Mouse (Mus musculus) heart, embryonic 14.5 days (tissue): ENCODE measurements around the gene Kmt2c. TPM values are rescaled to one million over a fixed set of nuclear protein-coding genes. Genes with fewer than 3 reads are reported as not detected.
"Not testable (repeated sequence)": the region's sequence is repeated elsewhere in the genome, so short reads cannot be mapped to it uniquely, and the experiment has no call there.

ENCODE experiments used
- ATAC-seq: fragments of 200-750 bp; cut with Nextera tagmentation; 2 replicates; pipeline ENCODE4 v1.8.0; 2017; ENCODE audit warnings: low read depth, moderate TSS enrichment; ENCODE audit not compliant: insufficient number of reproducible peaks, insufficient read depth, low FRiP score
- H3K27ac ChIP-seq, 2 experiments: fragments of 200-500 bp in 1 of 2; fragments of 300-500 bp in 1 of 2; sonication (generic) in 1 of 2; replicated peaks in 1 of 2; 2 replicates each; pipeline ENCODE4 v1.5.1; 2012 to 2014; ENCODE audit warnings: low read depth in 2 of 2, low read length in 2 of 2, control low read depth in 1 of 2, mild to moderate bottlenecking in 1 of 2, mixed read lengths in 1 of 2; ENCODE audit not compliant: control insufficient read depth in 1 of 2, insufficient read depth in 1 of 2
- H3K27me3 ChIP-seq: fragments of 300-500 bp; sonication (generic); 2 replicates; pipeline ENCODE4 v1.6.1; 2014; ENCODE audit warnings: mild to moderate bottlenecking, low read length, control low read depth; ENCODE audit not compliant: control insufficient read depth, insufficient read depth
- H3K36me3 ChIP-seq: fragments of 300-500 bp; sonication (generic); 2 replicates; pipeline ENCODE4 v1.6.1; 2014; ENCODE audit warnings: mild to moderate bottlenecking, control low read depth, low read length, mixed read lengths; ENCODE audit not compliant: control insufficient read depth, insufficient read depth
- H3K4me1 ChIP-seq, 2 experiments: fragments of 200-500 bp in 1 of 2; fragments of 300-500 bp in 1 of 2; sonication (generic) in 1 of 2; 2 replicates each; pipeline ENCODE4 v1.6.1; 2012 to 2014; ENCODE audit warnings: low read length in 2 of 2, control low read depth in 1 of 2, mixed read lengths in 1 of 2; ENCODE audit not compliant: control insufficient read depth in 2 of 2, insufficient read depth in 2 of 2
- H3K4me2 ChIP-seq: fragments of 300-500 bp; sonication (generic); 2 replicates; pipeline ENCODE4 v1.6.1; 2014; ENCODE audit warnings: mild to moderate bottlenecking, low read length
- H3K4me3 ChIP-seq, 2 experiments: fragments of 200-500 bp in 1 of 2; fragments of 300-500 bp in 1 of 2; sonication (generic) in 1 of 2; 2 replicates each; pipeline ENCODE4 v1.5.1; 2012 to 2014; ENCODE audit warnings: low read length in 2 of 2, mild to moderate bottlenecking in 2 of 2, control low read depth in 1 of 2, low read depth in 1 of 2, moderate library complexity in 1 of 2; ENCODE audit not compliant: control insufficient read depth in 1 of 2, insufficient read depth in 1 of 2
- H3K9ac ChIP-seq: fragments of 300-500 bp; sonication (generic); 2 replicates; pipeline ENCODE4 v1.6.1; 2014; ENCODE audit warnings: mild to moderate bottlenecking, low read length
- H3K9me3 ChIP-seq: fragments of 300-500 bp; sonication (generic); 2 replicates; pipeline ENCODE4 v1.6.1; 2016; ENCODE audit warnings: low read length, control low read depth; ENCODE audit not compliant: control insufficient read depth
- WGBS: fragments of 180-500 bp; shearing (Covaris S2); extraction: QIAGEN DNeasy Blood & Tissue Kit; methylation state at CpG from one replicate; pipeline ENCODE4 v1.1.7; 2014; 5-methylcytosine and 5-hydroxymethylcytosine counted together
- polyA plus RNA-seq: library from polyadenylated mRNA; unstranded; fragments of >200 nt; fragmentation: Nextera tagmentation; extraction: Ambion mirVana; gene quantifications from 2 replicates; pipeline ENCODE4 v1.2.1, GENCODE M21; 2014

The Kmt2c gene
- polyA plus RNA-seq, 1 experiment from 2014 or later = 14.0 TPM

DNA sequence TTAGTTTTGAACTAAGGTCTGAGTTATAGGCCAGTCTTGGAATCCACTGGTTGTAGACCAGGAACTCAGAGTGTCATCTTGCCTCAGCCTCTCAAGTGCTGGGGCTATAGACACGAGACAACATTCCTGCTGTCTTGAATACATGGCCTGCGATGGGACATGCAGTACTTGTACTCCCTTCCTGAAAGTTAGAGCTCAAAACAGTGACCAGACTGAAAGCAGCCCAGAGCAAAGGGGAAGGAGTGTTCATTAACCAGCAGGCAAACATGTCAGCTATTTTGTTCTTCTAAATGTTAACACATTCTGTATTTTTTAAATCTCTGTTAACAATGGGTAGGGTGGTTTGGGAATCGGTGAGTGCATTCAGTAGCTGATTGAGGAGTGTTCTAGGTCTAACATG, 251.5 kb downstream of the Kmt2c start:
- Histone ChIP-seq H3K9me3 (no peaks in the 10 kb centered on the region), H3K4me2 (no peak overlapping the region), H3K27ac (no peak overlapping the region), H3K36me3 (peaks cover 45% of the 10 kb centered on the region), H3K27me3 (no peaks in the 10 kb centered on the region), H3K9ac (no peak overlapping the region), H3K4me1 (no peaks in the 10 kb centered on the region), H3K4me3 (no peak overlapping the region)
- ATAC-seq = no peak
- WGBS = 70% methylated on average over 3 of the region's 3 CpGs

- Histone ChIP-seq H3K9me3 (no peaks in the 10 kb centered on the region), H3K9ac (no peak overlapping the region), H3K36me3 (peaks cover 44% of the 10 kb centered on the region), H3K27ac (no peak overlapping the region), H3K4me1 (no peaks in the 10 kb centered on the region), H3K4me3 (no peak overlapping the region), H3K4me2 (no peak overlapping the region), H3K27me3 (no peaks in the 10 kb centered on the region)
- ATAC-seq = no peak
- 77% methylated on average over 1 of the region's 1 CpGs for WGBS
These were observed 252.1 kb downstream of the Kmt2c start for GRCm38 (mm10) chr5:25246473-25246865.

DNA sequence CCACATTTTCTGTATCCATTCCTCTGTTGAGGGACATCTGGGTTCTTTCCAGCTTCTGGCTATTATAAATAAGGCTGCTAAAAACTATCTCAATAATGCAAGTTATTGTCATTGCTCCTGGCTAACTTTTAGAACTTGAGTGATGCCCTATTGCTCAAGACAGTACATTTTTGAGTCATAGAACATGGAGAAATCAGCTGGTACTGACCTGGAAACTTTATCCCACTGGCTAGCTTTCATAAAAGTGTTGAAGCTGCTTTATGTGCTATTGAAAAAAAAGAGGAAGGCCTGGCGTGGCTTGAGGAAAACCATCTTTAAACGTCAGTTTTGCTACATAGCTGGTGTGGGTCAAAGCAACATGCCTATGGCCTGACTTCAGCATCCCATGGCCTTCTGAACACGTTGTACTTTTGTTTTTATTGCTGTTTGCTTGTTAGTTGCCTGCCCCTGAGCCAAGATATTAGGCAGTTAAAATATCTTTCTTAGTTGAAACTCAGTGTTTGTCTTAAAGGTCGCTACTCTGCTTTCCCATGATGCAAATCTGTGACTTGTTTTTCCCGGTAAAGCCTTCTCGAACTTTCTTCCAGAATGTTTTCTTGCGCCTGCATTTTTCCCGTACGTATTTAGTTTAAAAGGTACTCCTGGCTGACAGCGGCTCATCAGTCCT, 252.6 kb downstream of the Kmt2c start:
- H3K36me3 ChIP-seq = peaks cover 42% of the 10 kb centered on the region
- no peak overlapping the region for H3K27ac ChIP-seq
- no peaks in the 10 kb centered on the region for H3K9me3 ChIP-seq
- no peaks in the 10 kb centered on the region for H3K4me1 ChIP-seq
- no peak overlapping the region for H3K9ac ChIP-seq
- H3K27me3 ChIP-seq = no peaks in the 10 kb centered on the region
- WGBS = 89% methylated on average over 10 of the region's 10 CpGs
- ATAC-seq = no peak
- H3K4me3 ChIP-seq = no peak overlapping the region
- no peak overlapping the region for H3K4me2 ChIP-seq

DNA sequence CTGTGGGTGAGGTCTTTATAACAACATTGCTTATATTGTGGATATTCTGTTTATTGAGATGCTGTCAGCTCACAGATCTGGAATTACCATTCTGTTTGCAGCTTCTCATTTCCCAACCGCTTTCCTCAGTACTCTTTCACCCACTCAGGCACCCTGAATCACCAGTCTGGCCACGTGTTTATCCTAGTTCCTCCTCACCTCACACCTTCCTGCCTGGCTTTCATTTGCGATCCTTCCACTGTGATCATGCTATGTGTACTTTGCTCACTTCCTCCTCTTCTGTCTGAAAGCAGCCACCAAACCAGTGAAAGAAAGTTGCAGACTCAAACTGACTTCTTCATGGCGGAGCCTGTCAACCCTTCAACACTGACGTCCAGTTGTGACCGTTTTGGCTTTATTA, 255.5 kb downstream of the Kmt2c start:
- H3K27ac ChIP-seq = no peak overlapping the region
- WGBS = 86% methylated on average over 6 of the region's 6 CpGs
- H3K4me2 ChIP-seq = no peak overlapping the region
- H3K4me1 ChIP-seq = no peaks in the 10 kb centered on the region
- ATAC-seq = no peak
- no peaks in the 10 kb centered on the region for H3K9me3 ChIP-seq
- no peak overlapping the region for H3K9ac ChIP-seq
- H3K36me3 ChIP-seq = peaks cover 23% of the 10 kb centered on the region
- no peaks in the 10 kb centered on the region for H3K27me3 ChIP-seq
- no peak overlapping the region for H3K4me3 ChIP-seq

DNA sequence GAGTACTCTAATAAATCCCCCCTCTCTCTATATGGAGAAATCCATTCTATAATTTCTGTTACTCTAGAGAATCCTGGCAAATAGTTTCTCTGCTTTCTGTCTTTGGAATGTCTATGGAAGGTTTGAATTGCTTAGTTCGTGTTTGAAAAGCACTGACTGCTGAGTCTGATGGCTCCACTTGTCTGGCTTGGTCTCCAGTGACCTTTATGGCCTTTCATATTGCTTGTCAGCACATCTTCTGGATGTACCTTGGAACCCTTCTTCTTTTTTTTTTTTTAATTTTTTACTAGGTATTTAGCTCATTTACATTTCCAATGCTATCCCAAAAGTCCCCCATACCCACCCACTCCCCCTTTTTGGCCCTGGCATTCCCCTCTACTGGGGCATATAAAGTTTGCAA, 274.2 kb downstream of the Kmt2c start:
- H3K9ac ChIP-seq, H3K9me3 ChIP-seq, ATAC-seq, H3K27me3 ChIP-seq, H3K27ac ChIP-seq, H3K4me2 ChIP-seq, H3K4me3 ChIP-seq, H3K36me3 ChIP-seq: not testable (repeated sequence)
- WGBS = 90% methylated on average over 1 of the region's 1 CpGs
- H3K4me1 ChIP-seq = peaks cover 0 to 10% of the 10 kb centered on the region in 2 experiments; a peak in 3 of 4 replicates

GRCm38 (mm10) chr5:25222752-25223702, 275.6 kb downstream of the Kmt2c start, which contains the start of gene E130116L18Rik:
Gene E130116L18Rik, minus strand, starts transcription at chr5:25223153.
- Histone ChIP-seq H3K36me3 (no peaks in the 10 kb centered on the region), H3K27ac (peak within 1 kb of the TSS; percentile 80 to 85), H3K4me2 (peak within 1 kb of the TSS; percentile 77), H3K4me3 (peak within 1 kb of the TSS; percentile 74 to 87), H3K9me3 (no peaks in the 10 kb centered on the region), H3K9ac (peak within 1 kb of the TSS; percentile 87), H3K4me1 (peaks cover 0 to 10% of the 10 kb centered on the region in 2 experiments; a peak in 3 of 4 replicates), H3K27me3 (no peaks in the 10 kb centered on the region)
- ATAC-seq = peak; percentile 94
- WGBS = 3% methylated on average over 72 of the region's 72 CpGs
